Mouse (Mus musculus): ENCODE measurements at regions not wholly inside any gene's neighbourhood (a gene's known extent, or its start where the extent isn't known, plus 50 kb on each side); places are given as distances from the start of the nearest gene placed in this dataset.
"Not testable (repeated sequence)": the region's sequence is repeated elsewhere in the genome, so short reads cannot be mapped to it uniquely, and the experiment has no call there.

DNA sequence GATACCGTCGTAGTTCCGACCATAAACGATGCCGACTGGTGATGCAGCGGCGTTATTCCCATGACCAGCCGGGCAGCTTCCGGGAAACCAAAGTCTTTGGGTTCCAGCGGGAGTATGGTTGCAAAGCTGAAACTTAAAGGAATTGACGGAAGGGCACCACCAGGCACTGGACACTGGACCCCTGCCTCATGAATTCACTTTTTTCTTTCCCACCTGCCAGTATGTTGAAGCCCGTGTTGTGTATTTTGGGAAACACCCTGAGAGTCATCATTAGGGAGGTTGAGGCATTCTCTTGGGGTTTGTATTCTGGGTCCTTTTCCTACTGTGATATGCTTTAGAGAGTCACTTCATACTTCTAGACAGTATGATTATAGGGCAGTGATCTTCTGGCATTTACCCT, 197.9 kb downstream of the Samd9l start:
- DNase-seq, result not testable (repeated sequence)

DNA sequence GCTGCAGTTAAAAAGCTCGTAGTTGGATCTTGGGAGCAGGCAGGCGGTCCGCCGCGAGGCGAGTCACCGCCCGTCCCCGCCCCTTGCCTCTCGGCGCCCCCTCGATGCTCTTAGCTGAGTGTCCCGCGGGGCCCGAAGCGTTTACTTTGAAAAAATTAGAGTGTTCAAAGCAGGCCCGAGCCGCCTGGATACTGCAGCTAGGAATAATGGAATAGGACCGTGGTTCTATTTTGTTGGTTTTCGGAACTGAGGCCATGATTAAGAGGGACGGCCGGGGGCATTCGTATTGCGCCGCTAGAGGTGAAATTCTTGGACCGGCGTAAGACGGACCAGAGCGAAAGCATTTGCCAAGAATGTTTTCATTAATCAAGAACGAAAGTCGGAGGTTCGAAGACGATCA, 198.3 kb downstream of the Samd9l start:
- no peak for DNase-seq

GRCm38 (mm10) chr6:3200586-3200985, 198.8 kb downstream of the Samd9l start:
- peak; percentile 35 to 74 for DNase-seq

DNA sequence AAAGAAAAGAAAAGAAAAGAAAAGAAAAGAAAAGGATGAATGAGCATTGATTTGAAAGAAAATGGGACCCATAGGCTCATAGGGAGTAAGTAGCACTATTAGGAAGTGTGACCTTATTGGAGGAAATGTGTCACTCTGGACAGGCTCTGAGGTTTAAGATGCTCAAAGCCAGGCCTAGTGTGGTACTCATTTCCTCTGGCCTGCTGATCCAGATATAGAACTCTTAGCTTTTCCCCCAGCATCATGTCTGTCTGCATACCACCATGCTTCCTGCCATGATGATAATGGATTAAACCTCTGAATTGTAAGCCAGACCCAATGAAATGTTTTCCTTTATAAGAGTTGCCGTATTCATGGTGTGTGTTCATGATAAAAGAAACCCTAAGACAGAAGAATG, 206.9 kb downstream of the Samd9l start:
- not testable (repeated sequence) for DNase-seq

GRCm38 (mm10) chr6:3191695-3192423, 207.5 kb downstream of the Samd9l start:
- not testable (repeated sequence) for DNase-seq

- DNase-seq, result peak; percentile 51 to 59
Measured at GRCm38 (mm10) chr6:3183819-3184199, 215.6 kb downstream of the Samd9l start.

GRCm38 (mm10) chr6:3182889-3183818, 216.2 kb downstream of the Samd9l start:
- peak; percentile 17 to 27 for DNase-seq

DNA sequence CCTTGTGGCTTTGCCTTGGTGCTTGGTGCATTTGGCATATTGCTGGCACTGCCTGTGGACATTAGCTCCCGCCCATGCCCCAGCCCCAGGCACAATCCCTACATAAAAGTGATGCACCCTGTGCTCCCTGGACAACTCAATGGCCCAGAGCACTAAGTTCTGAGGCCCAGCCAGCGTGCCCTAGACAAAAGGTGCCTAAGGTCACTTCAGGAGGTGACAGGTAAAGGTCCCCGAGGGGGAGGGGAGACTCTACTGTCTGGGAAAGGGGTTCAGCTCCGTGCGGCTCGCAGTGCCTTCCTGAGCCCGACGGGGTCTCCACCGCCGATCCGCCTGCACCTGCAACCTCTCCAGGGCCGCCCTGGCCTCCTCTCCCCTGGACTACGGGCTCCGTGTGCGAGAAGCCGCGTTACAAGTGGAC, 216.9 kb downstream of the Samd9l start:
- not testable (repeated sequence) for DNase-seq

- not testable (repeated sequence) for DNase-seq
Measured at GRCm38 (mm10) chr6:3179603-3180348, 219.6 kb downstream of the Samd9l start.

DNA sequence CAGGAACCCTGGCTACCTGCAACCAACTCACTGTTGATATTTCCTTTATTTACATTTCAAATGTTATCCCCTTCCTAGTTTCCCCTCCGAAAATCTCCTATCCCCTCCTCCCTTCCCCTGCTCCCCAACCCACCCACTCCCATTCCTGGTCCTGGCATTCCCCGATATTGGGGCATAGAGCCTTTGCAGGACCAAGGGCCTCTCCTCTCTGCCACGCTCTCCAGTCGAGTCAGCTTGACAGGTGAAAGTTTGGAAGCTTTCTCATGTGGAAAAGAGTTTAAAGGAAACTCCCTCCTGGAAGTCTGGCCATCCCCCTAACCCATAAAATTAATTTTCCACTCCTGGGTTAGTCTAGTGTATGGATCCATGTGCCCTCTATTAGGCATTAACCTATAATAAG, 229.9 kb downstream of the Samd9l start:
- DNase-seq, result not testable (repeated sequence)

GRCm38 (mm10) chr6:3166149-3166548, 233.2 kb downstream of the Samd9l start:
- DNase-seq, result not testable (repeated sequence)

GRCm38 (mm10) chr6:3151901-3152300, 247.5 kb downstream of the Samd9l start:
- not testable (repeated sequence) for DNase-seq

GRCm38 (mm10) chr6:3137823-3138222, 261.5 kb downstream of the Samd9l start:
- not testable (repeated sequence) for DNase-seq

GRCm38 (mm10) chr6:3133763-3134162, 265.6 kb downstream of the Samd9l start:
- not testable (repeated sequence) for DNase-seq

DNA sequence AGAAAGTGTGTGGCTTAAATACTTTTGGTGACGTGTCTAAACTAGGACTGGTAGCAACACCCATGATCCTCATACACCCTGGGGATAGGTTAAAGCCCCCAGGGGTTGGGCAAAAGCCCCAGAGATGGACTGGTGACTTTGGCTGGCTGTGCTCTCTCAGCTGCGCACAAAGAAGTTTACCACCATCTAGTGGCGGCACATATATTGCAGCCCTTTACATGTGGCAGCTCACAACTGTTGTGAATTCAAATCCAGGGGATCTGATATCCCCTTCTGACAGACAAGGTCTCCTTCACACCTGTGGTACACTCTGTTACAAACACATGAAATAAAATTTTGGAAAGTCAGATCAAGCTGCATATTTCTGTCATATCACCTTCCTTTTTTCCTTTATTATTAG, 283.1 kb downstream of the Samd9l start:
- not testable (repeated sequence) for DNase-seq
